Mouse (Mus musculus): ENCODE results near the gene Mrps36. TPM values are rescaled to one million over a fixed set of nuclear protein-coding genes. Genes with fewer than 3 reads are reported as not detected.

Mrps36 gene
- 77.6 and 80.6 TPM in 2 replicates for polyA plus RNA-seq (2012; rRNA removed)

GRCm38 (mm10) chr13:100744036-100744744, at the start of gene Mrps36:
Mrps36 (minus strand) TSS chr13:100744659.

GRCm38 (mm10) chr13:100786414-100786867, 42.0 kb upstream of the Mrps36 start, which contains the start of gene Ccnb1:
Ccnb1 (minus strand) TSS chr13:100786570.

GRCm38 (mm10) chr13:100775252-100776055, 31.0 kb upstream of the Mrps36 start, which contains the start of gene Cenph:
Cenph (minus strand) TSS chr13:100775899.

GRCm38 (mm10) chr13:100730861-100731176, 13.6 kb downstream of the Mrps36 start, which contains the start of gene Cdk7:
Cdk7 (minus strand) TSS chr13:100730939.

Other genes with a start within 250 kb of the Mrps36 start
- 5.2 and 6.2 TPM in 2 replicates for gene Ocln, start 191.9 kb downstream of the Mrps36 start, polyA plus RNA-seq (2012; rRNA removed)
- 1.7 and 2.6 TPM in 2 replicates for gene Marveld2, start 127.7 kb downstream of the Mrps36 start, polyA plus RNA-seq (2012; rRNA removed)
- gene Ak6, start 93.7 kb downstream of the Mrps36 start, polyA plus RNA-seq (2012; rRNA removed) = 260 and 268 TPM in 2 replicates
- 15.1 and 15.9 TPM in 2 replicates for gene Rad17, start 93.6 kb downstream of the Mrps36 start, polyA plus RNA-seq (2012; rRNA removed)
- gene Taf9, start 93.1 kb downstream of the Mrps36 start, polyA plus RNA-seq (2012; rRNA removed) = 26.5 and 27.3 TPM in 2 replicates
- 0.75 and 0.84 TPM in 2 replicates for gene Ccdc125, start 74.9 kb downstream of the Mrps36 start, polyA plus RNA-seq (2012; rRNA removed)
- 24.3 and 27.6 TPM in 2 replicates for gene Cdk7, start 13.7 kb downstream of the Mrps36 start, polyA plus RNA-seq (2012; rRNA removed)
- gene Cenph, start 31.2 kb upstream of the Mrps36 start, polyA plus RNA-seq (2012; rRNA removed) = 5.6 and 6.2 TPM in 2 replicates
- gene Ccnb1, start 41.9 kb upstream of the Mrps36 start, polyA plus RNA-seq (2012; rRNA removed) = 25.8 and 28.5 TPM in 2 replicates
- gene Slc30a5, start 88.8 kb upstream of the Mrps36 start, polyA plus RNA-seq (2012; rRNA removed) = 38.6 and 40.0 TPM in 2 replicates

All from central nervous system, embryonic 18 days (tissue).